Comparison of ENCODE assay signal across 20 mouse cellular contexts in the genomic region with DNA sequence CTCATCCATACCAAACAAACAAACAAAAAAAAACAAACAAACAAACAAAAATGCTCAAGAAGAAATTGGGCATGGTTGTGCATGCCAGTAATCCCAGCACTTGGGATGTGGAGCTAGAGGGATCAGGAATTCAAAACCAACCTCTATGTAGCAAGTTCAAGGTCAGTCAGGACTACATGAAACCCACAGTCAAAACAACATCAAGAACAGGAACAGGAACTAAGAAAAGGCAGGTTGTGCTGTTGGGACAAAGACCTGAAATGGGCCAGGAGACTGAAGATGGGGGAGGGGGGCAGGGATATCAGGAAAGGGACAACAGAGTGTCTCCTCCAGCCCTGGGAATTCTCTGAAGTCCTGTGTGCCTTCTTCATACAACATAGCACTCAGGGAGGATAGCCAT.
DNase-seq lines count a peak whose midpoint lies in the region; ATAC-seq and TF ChIP-seq lines count a peak whose summit lies in the region.
"Had no signal": no experiment of that assay in that cellular context is flagged by ENCODE, and none has a peak within 500 bp of the region (broad histone marks: within the 10 kb centered on the region; RNA-seq: fewer than 3 reads in every experiment).

No protein-coding gene starts in this region.

- H3K9me3 ChIP-seq in embryonic facial prominence, embryonic 15.5 days (replicated peaks): no peaks in the 10 kb centered on the region
- H3K9me3 ChIP-seq in forebrain, embryonic 12.5 days: no peaks in the 10 kb centered on the region
- H3K9me3 ChIP-seq in hindbrain, embryonic 10.5 days: no peaks in the 10 kb centered on the region
- no peaks in the 10 kb centered on the region for H3K9me3 ChIP-seq in liver, embryonic 11.5 days (ENCODE audit: control insufficient read depth, low read length)
- H3K9me3 ChIP-seq: embryonic facial prominence, embryonic 13.5 days; forebrain, embryonic 10.5 days; forebrain, embryonic 15.5 days; G1E; heart, embryonic 13.5 days; hindbrain, embryonic 12.5 days had no signal

- H3K4me3 ChIP-seq in bone marrow, adult 2 months (replicated peaks; ENCODE audit: control insufficient read depth, low read depth, low read length): no peak overlapping the region
- no peak overlapping the region for H3K4me3 ChIP-seq in embryonic facial prominence, embryonic 15.5 days (replicated peaks)
- H3K4me3 ChIP-seq in forebrain, embryonic 12.5 days (replicated peaks): no peak overlapping the region
- H3K4me3 ChIP-seq in hindbrain, embryonic 10.5 days: no peak overlapping the region
- H3K4me3 ChIP-seq in liver, embryonic 11.5 days (ENCODE audit: low read depth, low read length): no peak overlapping the region
- H3K4me3 ChIP-seq: embryonic facial prominence, embryonic 13.5 days; erythroblast, embryonic 14.5 days; forebrain, embryonic 10.5 days; forebrain, embryonic 15.5 days; heart, embryonic 13.5 days; hindbrain, embryonic 12.5 days had no signal

- no peaks in the 10 kb centered on the region for H3K36me3 ChIP-seq in embryonic facial prominence, embryonic 15.5 days
- H3K36me3 ChIP-seq in forebrain, embryonic 12.5 days (replicated peaks): no peaks in the 10 kb centered on the region
- no peaks in the 10 kb centered on the region for H3K36me3 ChIP-seq in hindbrain, embryonic 10.5 days
- no peaks in the 10 kb centered on the region for H3K36me3 ChIP-seq in liver, embryonic 11.5 days (ENCODE audit: control insufficient read depth, insufficient read depth, low read length)
- H3K36me3 ChIP-seq: embryonic facial prominence, embryonic 13.5 days; forebrain, embryonic 10.5 days; forebrain, embryonic 15.5 days; G1E; heart, embryonic 13.5 days; hindbrain, embryonic 12.5 days had no signal

- no peaks in the 10 kb centered on the region; the same call in 1 of the 2 replicates for H3K4me1 ChIP-seq in bone marrow, adult 2 months (ENCODE audit: control insufficient read depth, insufficient read depth, low read length)
- peaks cover 57% of the 10 kb centered on the region for H3K4me1 ChIP-seq in embryonic facial prominence, embryonic 15.5 days
- no peaks in the 10 kb centered on the region for H3K4me1 ChIP-seq in forebrain, embryonic 12.5 days
- 0 out of 2 replicates have a peak, but pooled peaks cover 4% of the 10 kb centered on the region for H3K4me1 ChIP-seq in hindbrain, embryonic 10.5 days (replicated peaks)
- no peaks in the 10 kb centered on the region for H3K4me1 ChIP-seq in liver, embryonic 11.5 days (replicated peaks; ENCODE audit: control insufficient read depth, insufficient read depth, low read length)
- H3K4me1 ChIP-seq: forebrain, embryonic 15.5 days; hindbrain, embryonic 12.5 days had no signal

- H3K27me3 ChIP-seq in embryonic facial prominence, embryonic 15.5 days: no peaks in the 10 kb centered on the region
- H3K27me3 ChIP-seq in forebrain, embryonic 12.5 days: no peaks in the 10 kb centered on the region
- H3K27me3 ChIP-seq in hindbrain, embryonic 10.5 days (ENCODE audit: insufficient read depth, poor library complexity, severe bottlenecking): no peaks in the 10 kb centered on the region
- H3K27me3 ChIP-seq in liver, embryonic 11.5 days (replicated peaks; ENCODE audit: control insufficient read depth, insufficient read depth, low read length): no peaks in the 10 kb centered on the region
- H3K27me3 ChIP-seq: embryonic facial prominence, embryonic 13.5 days; forebrain, embryonic 15.5 days; hindbrain, embryonic 12.5 days had no signal

- 0 out of 2 replicates have a peak overlapping the region, but pooled peaks have one; percentile 17 for H3K27ac ChIP-seq in bone marrow, adult 2 months (ENCODE audit: control insufficient read depth, insufficient read depth, low read depth, low read length, poor library complexity)
- peak overlapping the region; percentile 87; the same call in 1 of the 2 replicates for H3K27ac ChIP-seq in embryonic facial prominence, embryonic 15.5 days (replicated peaks)
- no peak overlapping the region for H3K27ac ChIP-seq in forebrain, embryonic 12.5 days
- H3K27ac ChIP-seq in hindbrain, embryonic 10.5 days: no peak overlapping the region
- H3K27ac ChIP-seq in liver, embryonic 11.5 days (ENCODE audit: low read depth, low read length): no peak overlapping the region
- H3K27ac ChIP-seq: forebrain, embryonic 10.5 days; forebrain, embryonic 15.5 days; heart, embryonic 13.5 days; hindbrain, embryonic 12.5 days had no signal

- no peak overlapping the region for H3K9ac ChIP-seq in embryonic facial prominence, embryonic 15.5 days
- H3K9ac ChIP-seq in forebrain, embryonic 12.5 days: no peak overlapping the region
- no peak overlapping the region for H3K9ac ChIP-seq in liver, embryonic 11.5 days (ENCODE audit: low read depth, low read length)
- H3K9ac ChIP-seq: embryonic facial prominence, embryonic 13.5 days; forebrain, embryonic 15.5 days; heart, embryonic 13.5 days; hindbrain, embryonic 12.5 days had no signal

- H3K4me2 ChIP-seq in embryonic facial prominence, embryonic 15.5 days (replicated peaks): no peak overlapping the region
- no peak overlapping the region for H3K4me2 ChIP-seq in forebrain, embryonic 12.5 days
- H3K4me2 ChIP-seq in liver, embryonic 11.5 days: no peak overlapping the region
- H3K4me2 ChIP-seq: embryonic facial prominence, embryonic 13.5 days; forebrain, embryonic 15.5 days; heart, embryonic 13.5 days; hindbrain, embryonic 12.5 days had no signal

- no peak for TF ChIP-seq POLR2A in bone marrow, adult 2 months (IDR thresholded peaks at IDR 0.05; ENCODE audit: borderline replicate concordance, control insufficient read depth, low read depth, low read length)

- peak; percentile 10 for DNase-seq in 416B (ENCODE audit: low read depth)
- DNase-seq in hindbrain, embryonic 10.5 days (ENCODE audit: low spot score): no peak
- no peak for DNase-seq in liver, embryonic 11.5 days (ENCODE audit: low spot score)
- DNase-seq: adrenal gland, postnatal 10 days; cerebellum, adult 11 months; cerebellum, adult 8-10 months; cerebellum, postnatal 25 days; kidney, adult 11 months had no signal

- no peak for TF ChIP-seq CTCF in bone marrow, adult 2 months (IDR thresholded peaks at IDR 0.05; ENCODE audit: control insufficient read depth, insufficient read depth, low read length)

- no peak for ATAC-seq in embryonic facial prominence, embryonic 15.5 days (ENCODE audit: insufficient number of reproducible peaks, low FRiP score, low TSS enrichment, low read depth)
- ATAC-seq in megakaryocyte, adult 5-6 weeks (ENCODE audit: poor library complexity, severe bottlenecking): peak; percentile 28; the same call in 1 of the 2 replicates
- ATAC-seq in forebrain, embryonic 12.5 days (ENCODE audit: low FRiP score): no peak
- ATAC-seq in liver, embryonic 11.5 days (replicated peaks; ENCODE audit: low FRiP score): no peak
- ATAC-seq: forebrain, embryonic 15.5 days; hindbrain, embryonic 16.5 days had no signal

Comparison
In these comparisons a context has a peak if more than half of its experiments do, and no peak if none do; other contexts are left out.
1. H3K27ac ChIP-seq: peak in bone marrow, adult 2 months (single experiment) and embryonic facial prominence, embryonic 15.5 days (single experiment); none in forebrain, embryonic 12.5 days (single experiment), hindbrain, embryonic 10.5 days (single experiment) and liver, embryonic 11.5 days (single experiment).